Mouse (Mus musculus): ENCODE results near the gene Cry1.
A peak's percentile ranks its signal among the peaks of the same experiment; 100 is the strongest.

The Cry1 gene

DNA sequence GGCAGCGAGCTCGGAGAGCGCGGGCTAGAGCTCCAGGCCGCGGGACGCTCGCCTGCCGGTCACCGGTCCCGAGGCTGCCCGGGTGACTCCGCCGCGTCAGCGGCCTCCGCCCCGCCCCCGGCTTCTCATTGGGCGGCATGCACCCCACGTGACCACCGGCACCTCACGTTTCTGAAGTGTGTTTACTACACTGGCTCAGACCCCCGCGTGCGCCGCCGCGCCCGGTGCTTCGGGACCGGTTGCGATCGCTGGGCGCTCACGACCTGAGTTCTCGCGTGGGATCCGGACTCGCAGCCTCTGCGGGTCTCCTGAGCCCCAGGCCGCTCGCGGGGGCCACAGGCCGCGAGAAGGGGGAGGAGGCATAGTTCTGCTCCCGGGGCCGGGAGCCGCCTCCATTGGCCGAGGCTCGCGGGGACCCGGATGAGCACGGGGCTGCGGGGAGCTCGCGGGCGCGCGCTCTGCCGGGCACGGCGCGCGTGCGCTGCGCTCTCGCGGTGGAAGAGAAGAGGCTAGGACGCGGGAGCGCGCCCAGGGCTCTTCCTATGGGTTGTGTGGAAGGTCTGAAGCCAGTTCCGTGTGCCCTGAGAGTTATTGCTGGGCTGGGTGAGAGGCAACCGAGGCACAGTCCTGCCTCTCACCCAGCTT is at the start of gene Cry1:
TSS of gene Cry1 (minus strand) at position 101 of the 645 bp plus-strand sequence.
- DNase-seq (ENCODE audit: low spot score): peak; percentile 83

DNA sequence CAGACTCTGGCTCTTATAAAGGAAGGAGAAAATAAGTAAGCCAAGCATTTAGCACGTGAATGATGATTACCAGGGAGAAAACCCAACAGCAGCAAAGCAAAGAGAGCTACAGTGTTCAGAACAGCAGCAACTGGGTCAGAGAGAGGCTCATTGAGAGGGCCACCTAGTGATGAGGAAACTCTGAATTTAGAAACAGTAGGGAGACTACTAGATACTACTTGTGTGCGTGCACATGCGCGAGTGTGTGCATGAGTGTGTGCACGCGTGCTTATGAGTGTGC is 36.8 kb upstream of the Cry1 start:
- no peak for DNase-seq (ENCODE audit: low spot score)

GRCm38 (mm10) chr10:85220918-85221770 is 36.3 kb upstream of the Cry1 start:
- DNase-seq (ENCODE audit: low spot score): peak; percentile 51

DNA sequence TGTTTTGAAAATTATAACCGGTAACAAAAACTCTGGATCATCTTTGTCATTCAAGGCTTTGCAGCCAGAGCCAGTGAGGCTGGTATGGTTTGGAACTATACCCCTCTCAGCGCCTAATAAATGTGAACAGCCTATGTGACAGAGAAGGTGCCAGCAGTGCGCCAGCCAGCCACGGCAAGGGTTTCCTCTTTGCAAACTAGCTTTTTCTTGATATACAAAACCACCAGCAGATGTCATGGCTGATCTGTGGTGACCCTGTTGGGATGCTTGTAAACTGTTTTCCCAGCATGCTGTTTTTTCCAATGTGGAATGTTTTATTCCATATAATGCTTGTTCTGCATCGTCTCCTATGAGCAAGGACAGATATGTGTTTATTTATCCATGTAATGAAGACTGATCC is 30.0 kb upstream of the Cry1 start:
- DNase-seq (ENCODE audit: low spot score): no peak

- no peak for DNase-seq (ENCODE audit: low spot score)
Observed at GRCm38 (mm10) chr10:85211673-85212072, 26.8 kb upstream of the Cry1 start.

GRCm38 (mm10) chr10:85210125-85210524 is 25.3 kb upstream of the Cry1 start:
- DNase-seq (ENCODE audit: low spot score): no peak

GRCm38 (mm10) chr10:85209119-85209605 is 24.3 kb upstream of the Cry1 start:
- no peak for DNase-seq (ENCODE audit: low spot score)

DNA sequence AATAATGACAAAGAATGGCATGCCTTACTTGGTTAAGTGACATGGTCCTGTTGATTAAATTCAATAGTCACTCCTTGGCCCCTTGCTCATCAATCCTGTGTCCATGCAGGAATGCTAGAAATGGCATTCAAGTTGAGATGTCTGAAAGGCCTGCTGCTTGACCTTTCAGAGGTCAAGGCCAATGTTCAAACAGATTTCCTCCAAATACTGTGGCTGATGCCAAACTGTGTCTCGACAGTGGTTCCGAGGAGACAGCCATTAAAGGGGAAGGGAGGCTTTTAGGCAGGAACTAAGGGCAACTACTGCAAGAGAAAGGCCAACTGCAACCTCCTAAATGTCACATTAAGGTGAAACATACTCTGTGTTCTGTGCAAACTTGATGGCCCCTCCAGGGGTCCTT is 20.5 kb upstream of the Cry1 start:
- DNase-seq (ENCODE audit: low spot score): no peak

GRCm38 (mm10) chr10:85204255-85204855 is 19.5 kb upstream of the Cry1 start:
- no peak for DNase-seq (ENCODE audit: low spot score)

DNA sequence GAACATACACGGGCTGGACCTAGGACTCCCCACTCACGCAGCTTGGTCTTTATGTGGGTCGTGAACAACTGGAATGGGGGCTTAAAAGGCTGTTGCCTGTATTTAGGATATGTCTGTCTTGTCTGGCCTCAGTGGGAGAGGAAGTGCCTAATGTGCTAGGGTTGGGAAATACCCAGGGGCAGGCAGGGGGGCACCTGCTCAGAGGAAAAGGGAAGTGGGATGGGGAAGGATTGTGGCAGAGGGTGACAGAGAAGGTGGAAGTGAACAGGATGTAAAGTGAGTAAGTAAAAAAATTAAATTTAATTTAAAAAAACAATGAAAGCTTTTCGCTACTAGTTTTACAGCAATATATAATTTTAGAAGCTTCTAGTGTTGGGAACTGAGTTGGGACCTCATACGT is 9.7 kb upstream of the Cry1 start:
- DNase-seq (ENCODE audit: low spot score): no peak

DNA sequence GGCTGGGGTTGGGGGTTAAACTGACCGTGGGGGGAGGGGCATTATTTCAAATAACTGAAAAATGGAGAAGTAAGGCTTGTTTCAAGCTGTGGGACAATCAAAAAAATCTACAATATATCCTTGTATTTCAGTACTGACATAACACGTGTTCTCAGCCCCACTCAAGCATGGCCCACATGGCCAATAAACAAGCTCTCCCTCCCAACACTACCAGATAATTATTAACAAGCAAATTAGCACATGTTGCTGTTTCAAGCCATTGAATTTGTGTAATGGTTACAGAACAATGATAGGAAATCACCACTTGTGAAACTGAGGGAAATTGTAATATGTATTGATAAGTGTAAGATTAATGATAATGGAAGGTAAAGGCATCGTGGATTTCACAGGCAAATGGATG is 8.5 kb upstream of the Cry1 start:
- no peak for DNase-seq (ENCODE audit: low spot score)

- no peak for DNase-seq (ENCODE audit: low spot score)
Observed at GRCm38 (mm10) chr10:85190652-85191051, 5.8 kb upstream of the Cry1 start.

- no peak for DNase-seq (ENCODE audit: low spot score)
Observed at GRCm38 (mm10) chr10:85189966-85190365, 5.1 kb upstream of the Cry1 start.

DNA sequence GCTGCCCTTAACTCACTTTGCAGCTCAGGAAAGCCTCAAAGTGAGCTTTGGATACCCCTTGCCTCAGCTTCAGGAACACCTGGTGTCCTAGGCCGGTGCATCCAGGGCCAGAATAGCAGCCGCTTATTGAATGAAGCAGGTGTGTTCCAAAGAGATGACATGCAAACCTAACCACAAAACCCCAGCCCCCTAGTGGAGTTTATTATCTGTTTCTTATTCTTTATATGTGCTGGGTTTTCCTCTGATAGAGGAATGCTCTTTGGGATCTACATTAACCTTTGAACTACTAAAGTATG is 1.6 kb upstream of the Cry1 start:
- DNase-seq (ENCODE audit: low spot score): no peak

- peak; percentile 6 for DNase-seq (ENCODE audit: low spot score)
Observed at GRCm38 (mm10) chr10:85185639-85186498, 1.0 kb upstream of the Cry1 start.

DNA sequence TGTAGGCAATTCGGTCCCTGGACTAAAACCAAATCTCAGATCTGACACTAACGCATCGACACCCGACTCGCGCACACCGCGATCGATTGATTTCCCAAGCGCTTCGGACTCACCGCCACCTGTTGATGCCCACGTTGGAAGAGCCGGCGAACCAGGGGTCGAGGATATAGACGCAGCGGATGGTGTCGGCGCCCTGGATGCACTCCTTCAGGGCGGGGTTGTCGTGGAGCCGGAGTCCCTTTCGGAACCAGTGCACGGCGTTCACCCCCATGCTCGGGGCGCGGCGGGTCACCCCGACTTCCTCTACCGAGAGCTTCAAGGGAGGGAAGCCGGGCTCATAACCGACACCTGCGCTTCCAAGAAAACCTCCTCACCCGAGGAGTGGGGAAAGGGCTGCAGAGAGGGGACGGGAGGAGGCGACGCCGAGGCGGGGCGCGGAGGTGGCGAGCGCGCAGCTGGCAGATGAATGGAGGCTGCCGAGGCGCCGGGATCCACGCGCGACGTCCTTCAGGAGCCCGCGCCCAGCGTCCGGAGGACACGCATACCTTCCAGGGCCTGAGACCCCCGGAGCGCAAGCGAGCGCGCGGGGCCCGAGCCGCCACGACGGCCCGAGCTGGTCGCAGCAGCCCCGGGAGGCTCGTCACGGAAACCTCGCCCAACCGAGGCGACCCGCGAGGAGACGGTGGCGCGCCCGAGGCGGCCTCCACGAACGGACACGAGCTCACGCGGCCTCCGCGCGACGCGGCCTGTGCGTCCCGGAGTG is 482 bp downstream of the Cry1 start:
- peak; percentile 15 for DNase-seq (ENCODE audit: low spot score)

DNA sequence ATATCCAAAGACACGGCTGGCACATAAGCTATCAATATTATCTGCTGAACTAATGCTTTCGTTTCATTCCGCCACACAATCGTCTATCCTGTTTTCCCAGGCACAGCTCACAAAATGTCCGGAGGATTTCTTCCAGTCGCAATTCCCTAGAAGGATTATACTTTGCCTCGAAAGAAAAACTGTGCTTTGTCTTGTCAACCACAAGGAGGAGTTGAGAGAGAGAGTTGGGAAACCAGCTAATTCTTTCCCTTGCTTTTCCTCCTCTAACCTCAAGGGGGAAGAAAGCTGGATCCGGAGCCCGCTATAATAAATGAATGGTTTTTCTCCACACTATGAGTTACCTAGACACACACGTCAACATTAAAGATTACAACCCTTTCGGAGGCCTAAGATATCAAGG is 1.2 kb downstream of the Cry1 start:
- DNase-seq (ENCODE audit: low spot score): peak; percentile 57

DNA sequence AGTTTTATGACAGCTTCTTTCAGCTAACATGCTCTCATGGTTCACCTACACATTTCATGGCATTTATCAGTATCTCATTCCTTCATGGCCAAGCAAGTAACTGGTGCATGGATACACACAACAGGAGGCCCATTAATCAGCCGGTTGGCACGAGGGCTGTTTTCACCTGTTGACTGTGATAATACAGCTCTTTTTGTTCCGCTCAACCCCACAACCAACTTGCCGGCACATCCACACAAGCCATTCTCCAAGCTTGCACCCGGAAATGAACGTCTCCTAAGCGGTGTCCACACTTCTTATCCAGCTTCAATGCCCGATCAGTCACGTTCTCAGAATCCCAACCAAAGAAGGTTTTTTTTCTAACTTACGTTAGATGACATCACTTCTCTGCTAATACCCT is 2.1 kb downstream of the Cry1 start:
- DNase-seq (ENCODE audit: low spot score): no peak

- no peak for DNase-seq (ENCODE audit: low spot score)
Observed at GRCm38 (mm10) chr10:85176640-85177039, 8.2 kb downstream of the Cry1 start.

DNA sequence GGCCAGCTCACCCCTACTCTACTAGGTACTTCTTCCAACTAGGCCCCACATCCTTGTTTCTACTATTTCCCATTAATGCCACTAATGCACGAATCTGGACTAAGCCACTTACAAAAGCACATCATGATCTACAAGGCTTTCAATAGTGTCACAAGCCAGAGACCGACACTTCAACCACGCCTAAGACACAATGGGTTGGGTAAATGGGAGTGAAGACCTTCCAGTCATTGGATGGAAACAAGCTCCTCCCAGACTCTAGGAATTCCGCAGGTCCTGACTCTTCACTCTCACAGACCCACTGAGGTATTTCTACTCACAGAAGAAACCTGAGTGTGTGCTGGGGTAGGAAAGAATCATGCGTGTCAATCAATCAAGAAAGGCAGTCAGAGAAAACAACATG is 19.6 kb downstream of the Cry1 start:
- no peak for DNase-seq (ENCODE audit: low spot score)

GRCm38 (mm10) chr10:85164791-85165190 is 20.1 kb downstream of the Cry1 start:
- DNase-seq (ENCODE audit: low spot score): no peak

Data from c-Kit-positive CD71-positive TER-119-positive erythroid progenitor cells, embryonic 14.5 days (primary cell).